Comparison of ENCODE assay signal across 28 mouse cellular contexts in the genomic region with DNA sequence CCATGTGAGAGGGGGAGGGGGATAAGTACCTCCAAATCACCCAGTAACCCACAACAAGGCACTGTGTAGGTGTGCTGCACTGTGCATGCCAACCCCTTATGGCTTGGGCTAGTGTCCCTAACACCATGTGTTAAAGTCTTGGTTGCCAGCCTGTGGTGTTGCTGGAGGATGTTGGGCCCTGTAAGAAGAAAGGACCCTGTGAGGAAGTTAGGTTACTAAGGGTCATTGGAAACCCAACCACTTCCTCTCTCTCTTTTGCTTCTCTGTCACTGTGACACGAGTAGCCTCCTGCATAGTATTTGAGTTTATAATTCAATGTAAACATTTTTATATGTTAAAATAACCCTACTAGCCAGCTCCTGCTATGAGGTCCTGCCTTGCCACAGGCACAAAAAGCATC. TPM values are rescaled to one million over a fixed set of nuclear protein-coding genes. Genes with fewer than 3 reads are reported as not detected.
A peak's percentile ranks its signal among the peaks of the same experiment; 100 is the strongest.
DNase-seq lines count a peak whose midpoint lies in the region; ATAC-seq lines count a peak whose summit lies in the region.
"Had no signal": no experiment of that assay in that cellular context is flagged by ENCODE, and none has a peak within 500 bp of the region (broad histone marks: within the 10 kb centered on the region; RNA-seq: fewer than 3 reads in every experiment).

No protein-coding gene starts in this region.

- 25% methylated on average over 1 of the region's 1 CpGs for WGBS in embryonic facial prominence, embryonic 10.5 days
- WGBS in forebrain, embryonic 16.5 days: 93% methylated on average over 1 of the region's 1 CpGs

- H3K4me2 ChIP-seq in forebrain, embryonic 16.5 days (ENCODE audit: low read length): no peak overlapping the region
- H3K4me2 ChIP-seq: embryonic facial prominence, embryonic 15.5 days; heart, embryonic 13.5 days; hindbrain, embryonic 13.5 days; limb, embryonic 12.5 days; liver, embryonic 11.5 days; midbrain, embryonic 15.5 days; neural tube, embryonic 15.5 days; stomach, embryonic 15.5 days had no signal

- H3K4me1 ChIP-seq in embryonic facial prominence, embryonic 10.5 days: peaks cover 31% of the 10 kb centered on the region
- H3K4me1 ChIP-seq in forebrain, embryonic 16.5 days (replicated peaks; ENCODE audit: control insufficient read depth, insufficient read depth, low read length): peaks cover 14% of the 10 kb centered on the region; the same call in 1 of the 2 replicates

- H3K9ac ChIP-seq in forebrain, embryonic 16.5 days (replicated peaks; ENCODE audit: low read depth, low read length): no peak overlapping the region
- H3K9ac ChIP-seq: embryonic facial prominence, embryonic 15.5 days; heart, embryonic 13.5 days; hindbrain, embryonic 13.5 days; limb, embryonic 12.5 days; liver, postnatal 0 days; midbrain, embryonic 15.5 days; neural tube, embryonic 15.5 days; stomach, embryonic 15.5 days had no signal

- no peaks in the 10 kb centered on the region for H3K27me3 ChIP-seq in embryonic facial prominence, embryonic 10.5 days (replicated peaks; ENCODE audit: low read depth, poor library complexity, severe bottlenecking)
- no peaks in the 10 kb centered on the region for H3K27me3 ChIP-seq in forebrain, embryonic 16.5 days (replicated peaks; ENCODE audit: control insufficient read depth, insufficient read depth, low read length)
- H3K27me3 ChIP-seq: embryonic facial prominence, embryonic 15.5 days; heart, embryonic 13.5 days; hindbrain, embryonic 13.5 days; limb, embryonic 12.5 days; midbrain, embryonic 15.5 days; neural tube, embryonic 15.5 days; stomach, embryonic 15.5 days had no signal

- no peaks in the 10 kb centered on the region for H3K36me3 ChIP-seq in embryonic facial prominence, embryonic 10.5 days (replicated peaks)
- no peaks in the 10 kb centered on the region for H3K36me3 ChIP-seq in forebrain, embryonic 16.5 days (ENCODE audit: control insufficient read depth, insufficient read depth)
- H3K36me3 ChIP-seq: embryonic facial prominence, embryonic 15.5 days; heart, embryonic 13.5 days; hindbrain, embryonic 13.5 days; limb, embryonic 12.5 days; midbrain, embryonic 15.5 days; neural tube, embryonic 15.5 days; stomach, embryonic 15.5 days had no signal

- peak; percentile 52 for DNase-seq in 416B (ENCODE audit: low read depth)
- DNase-seq in B cell, adult 2 months: peak; percentile 31 to 36
- no peak for DNase-seq in embryonic facial prominence, embryonic 10.5 days (ENCODE audit: low spot score)
- no peak for DNase-seq in thymus, postnatal 25 days
- DNase-seq in left cerebral cortex, adult 9 months (ENCODE audit: low spot score in 2 of 2): no peak
- DNase-seq: cerebellum, adult 11-12 months; cerebellum, postnatal 14 days; heart, adult 18-20 months; kidney, adult 2 months; kidney, postnatal 14 days; liver, postnatal 0 days; lung, postnatal 10 days; thymus, adult 18-20 months had no signal

- no peak overlapping the region for H3K4me3 ChIP-seq in embryonic facial prominence, embryonic 10.5 days
- H3K4me3 ChIP-seq in forebrain, embryonic 16.5 days (replicated peaks; ENCODE audit: low read length): no peak overlapping the region
- H3K4me3 ChIP-seq: embryonic facial prominence, embryonic 15.5 days; heart, embryonic 13.5 days; hindbrain, embryonic 13.5 days; layer of hippocampus, adult 2 months; limb, embryonic 12.5 days; midbrain, embryonic 15.5 days; myocyte; neural tube, embryonic 15.5 days; stomach, embryonic 15.5 days had no signal

- H3K9me3 ChIP-seq in embryonic facial prominence, embryonic 10.5 days: peaks cover 3% of the 10 kb centered on the region; the same call in 1 of the 2 replicates
- 0 out of 2 replicates have a peak, but pooled peaks cover 4% of the 10 kb centered on the region for H3K9me3 ChIP-seq in forebrain, embryonic 16.5 days (ENCODE audit: control insufficient read depth, low read length)
- H3K9me3 ChIP-seq: embryonic facial prominence, embryonic 15.5 days; hindbrain, embryonic 13.5 days; limb, embryonic 12.5 days; neural tube, embryonic 15.5 days; stomach, embryonic 15.5 days had no signal

- no peak overlapping the region for H3K27ac ChIP-seq in embryonic facial prominence, embryonic 10.5 days (replicated peaks)
- no peak overlapping the region for H3K27ac ChIP-seq in forebrain, embryonic 16.5 days (ENCODE audit: low read length)
- H3K27ac ChIP-seq: embryonic facial prominence, embryonic 15.5 days; heart, embryonic 13.5 days; hindbrain, embryonic 13.5 days; layer of hippocampus, adult 2 months; limb, embryonic 12.5 days; midbrain, embryonic 15.5 days; neural tube, embryonic 15.5 days; stomach, embryonic 15.5 days had no signal

- ATAC-seq in granulocyte monocyte progenitor cell, adult 5-6 weeks (replicated peaks; ENCODE audit: poor library complexity, severe bottlenecking): peak; percentile 63
- ATAC-seq in megakaryocyte progenitor cell, adult 5-6 weeks (replicated peaks; ENCODE audit: poor library complexity): peak; percentile 46
- no peak for ATAC-seq in forebrain, embryonic 16.5 days
- ATAC-seq: forebrain, embryonic 14.5 days; inflammation-experienced regulatory T-cells, adult 6 months; liver, postnatal 0 days; midbrain, embryonic 15.5 days had no signal

RNA-seq across cellular contexts. Expression of gene Fam3c, which starts 3.0 kb away (rescaled TPM):
- total RNA-seq in granulocyte monocyte progenitor cell, adult 5-6 weeks (2014; fragmentation: Nextera tagmentation): 17.5 and 23.2 TPM in 2 replicates
- 55.9 and 63.3 TPM in 2 replicates for total RNA-seq in granulocyte monocyte progenitor cell, adult 5-6 weeks (2017)
- total RNA-seq in megakaryocyte progenitor cell, adult 5-6 weeks (2015): 20.2 and 27.8 TPM in 2 replicates
- total RNA-seq in megakaryocyte progenitor cell, adult 5-6 weeks (2017): 51.0 and 76.7 TPM in 2 replicates
- polyA plus RNA-seq in embryonic facial prominence, embryonic 10.5 days (2016; fragmentation: Nextera tagmentation; extraction: Ambion mirVana): 36.6 and 37.2 TPM in 2 replicates
- 69.0 and 71.9 TPM in 2 replicates for polyA plus RNA-seq in forebrain, embryonic 16.5 days (2015; fragmentation: Nextera tagmentation; extraction: Ambion mirVana)

Comparison
In these comparisons a context has a peak if more than half of its experiments do, and no peak if none do; other contexts are left out.
1. DNase-seq: peak in 416B (single experiment) and B cell, adult 2 months (2 of 2); none in embryonic facial prominence, embryonic 10.5 days (single experiment), thymus, postnatal 25 days (single experiment) and left cerebral cortex, adult 9 months (0 of 2).